Mouse (Mus musculus): ENCODE results near the gene Slc25a41.

GRCm38 (mm10) chr17:57066908-57067307, 25.5 kb upstream of the Slc25a41 start:
- TF ChIP-seq POLR2A (IDR thresholded peaks at IDR 0.05; ENCODE audit: insufficient read depth, low read depth, low read length) (no peak), EP300 (IDR thresholded peaks at IDR 0.05; ENCODE audit: insufficient read depth, low read depth, low read length) (no peak), CTCF (IDR thresholded peaks at IDR 0.05) (no peak)

All from heart, adult 2 months (tissue).